Mouse (Mus musculus): ENCODE data around the gene Il18bp. TPM values are rescaled to one million over a fixed set of nuclear protein-coding genes. Genes with fewer than 3 reads are reported as not detected.

Il18bp gene
- total RNA-seq, 2 experiments from 2014 or later = 10.2 to 23.5 TPM

Other genes starting within 250 kb of the Il18bp start
- not detected in 2 replicates for gene Phox2a, start 200.4 kb downstream of the Il18bp start, total RNA-seq (2015; ENCODE audit: low replicate concordance)
- gene Phox2a, start 200.4 kb downstream of the Il18bp start, total RNA-seq (2017; ENCODE audit: low replicate concordance) = not detected in 2 replicates
- gene Inppl1, start 180.5 kb downstream of the Il18bp start, total RNA-seq (2015; ENCODE audit: low replicate concordance) = 6.1 and 18.9 TPM in 2 replicates
- gene Inppl1, start 180.5 kb downstream of the Il18bp start, total RNA-seq (2017; ENCODE audit: low replicate concordance) = 0.68 and 2.2 TPM in 2 replicates
- gene Folr2, start 161.5 kb downstream of the Il18bp start, total RNA-seq (2015; ENCODE audit: low replicate concordance) = 1.1 and 10.9 TPM in 2 replicates
- gene Folr2, start 161.5 kb downstream of the Il18bp start, total RNA-seq (2017; ENCODE audit: low replicate concordance) = 2.3 TPM in 1 of 2 replicates, not detected in the other
- 51.9 and 60.8 TPM in 2 replicates for gene Anapc15, start 155.0 kb downstream of the Il18bp start, total RNA-seq (2015; ENCODE audit: low replicate concordance)
- gene Anapc15, start 155.0 kb downstream of the Il18bp start, total RNA-seq (2017; ENCODE audit: low replicate concordance) = 34.3 and 39.8 TPM in 2 replicates
- gene Folr1, start 147.9 kb downstream of the Il18bp start, total RNA-seq (2015; ENCODE audit: low replicate concordance) = not detected in 2 replicates
- gene Folr1, start 147.9 kb downstream of the Il18bp start, total RNA-seq (2017; ENCODE audit: low replicate concordance) = not detected in 2 replicates
- 26.8 and 44.7 TPM in 2 replicates for gene Lamtor1, start 112.8 kb downstream of the Il18bp start, total RNA-seq (2015; ENCODE audit: low replicate concordance)
- 19.9 and 28.5 TPM in 2 replicates for gene Lamtor1, start 112.8 kb downstream of the Il18bp start, total RNA-seq (2017; ENCODE audit: low replicate concordance)
- gene Tomt, start 112.3 kb downstream of the Il18bp start, total RNA-seq (2015; ENCODE audit: low replicate concordance) = not detected in 2 replicates
- gene Tomt, start 112.3 kb downstream of the Il18bp start, total RNA-seq (2017; ENCODE audit: low replicate concordance) = not detected in 2 replicates
- 6.1 TPM in 1 of 2 replicates, not detected in the other for gene Lrrc51, start 84.8 kb downstream of the Il18bp start, total RNA-seq (2015; ENCODE audit: low replicate concordance)
- gene Lrrc51, start 84.8 kb downstream of the Il18bp start, total RNA-seq (2017; ENCODE audit: low replicate concordance) = 4.6 TPM in 1 of 2 replicates, not detected in the other
- 177 and 218 TPM in 2 replicates for gene Numa1, start 84.6 kb downstream of the Il18bp start, total RNA-seq (2015; ENCODE audit: low replicate concordance)
- gene Numa1, start 84.6 kb downstream of the Il18bp start, total RNA-seq (2017; ENCODE audit: low replicate concordance) = 324 and 405 TPM in 2 replicates
- 5.0 and 16.2 TPM in 2 replicates for gene Rnf121, start 46.8 kb upstream of the Il18bp start, total RNA-seq (2015; ENCODE audit: low replicate concordance)
- 7.5 and 14.1 TPM in 2 replicates for gene Rnf121, start 46.8 kb upstream of the Il18bp start, total RNA-seq (2017; ENCODE audit: low replicate concordance)
- 22.7 and 23.1 TPM in 2 replicates for gene Xndc1, start 46.8 kb upstream of the Il18bp start, total RNA-seq (2015; ENCODE audit: low replicate concordance)
- gene Xndc1, start 46.8 kb upstream of the Il18bp start, total RNA-seq (2017; ENCODE audit: low replicate concordance) = 10.2 and 22.6 TPM in 2 replicates
- gene Xntrpc, start 47.0 kb upstream of the Il18bp start, total RNA-seq (2015; ENCODE audit: low replicate concordance) = 1.3 TPM in 1 of 2 replicates, not detected in the other
- gene Xntrpc, start 47.0 kb upstream of the Il18bp start, total RNA-seq (2017; ENCODE audit: low replicate concordance) = 0.61 and 1.0 TPM in 2 replicates
- 2.5 TPM in 1 of 2 replicates, not detected in the other for gene Trpc2, start 64.4 kb upstream of the Il18bp start, total RNA-seq (2015; ENCODE audit: low replicate concordance)
- 0.83 TPM in 1 of 2 replicates, not detected in the other for gene Trpc2, start 64.4 kb upstream of the Il18bp start, total RNA-seq (2017; ENCODE audit: low replicate concordance)
- gene Art1, start 83.1 kb upstream of the Il18bp start, total RNA-seq (2015; ENCODE audit: low replicate concordance) = not detected in 2 replicates
- not detected in 2 replicates for gene Art1, start 83.1 kb upstream of the Il18bp start, total RNA-seq (2017; ENCODE audit: low replicate concordance)
- not detected in 2 replicates for gene Art5, start 90.8 kb upstream of the Il18bp start, total RNA-seq (2015; ENCODE audit: low replicate concordance)
- not detected in 2 replicates for gene Art5, start 90.8 kb upstream of the Il18bp start, total RNA-seq (2017; ENCODE audit: low replicate concordance)
- not detected in 2 replicates for gene Chrna10, start 98.1 kb upstream of the Il18bp start, total RNA-seq (2015; ENCODE audit: low replicate concordance)
- not detected in 2 replicates for gene Chrna10, start 98.1 kb upstream of the Il18bp start, total RNA-seq (2017; ENCODE audit: low replicate concordance)
- gene Nup98, start 191.5 kb upstream of the Il18bp start, total RNA-seq (2015; ENCODE audit: low replicate concordance) = 63.8 and 64.6 TPM in 2 replicates
- 53.6 and 64.2 TPM in 2 replicates for gene Nup98, start 191.5 kb upstream of the Il18bp start, total RNA-seq (2017; ENCODE audit: low replicate concordance)
- 15.1 and 31.4 TPM in 2 replicates for gene Pgap2, start 191.5 kb upstream of the Il18bp start, total RNA-seq (2015; ENCODE audit: low replicate concordance)
- 6.5 and 16.3 TPM in 2 replicates for gene Pgap2, start 191.5 kb upstream of the Il18bp start, total RNA-seq (2017; ENCODE audit: low replicate concordance)
- 125 and 176 TPM in 2 replicates for gene Rhog, start 237.4 kb upstream of the Il18bp start, total RNA-seq (2015; ENCODE audit: low replicate concordance)
- 27.1 and 35.6 TPM in 2 replicates for gene Rhog, start 237.4 kb upstream of the Il18bp start, total RNA-seq (2017; ENCODE audit: low replicate concordance)
- 28.9 and 31.7 TPM in 2 replicates for gene Stim1, start 249.1 kb upstream of the Il18bp start, total RNA-seq (2015; ENCODE audit: low replicate concordance)
- gene Stim1, start 249.1 kb upstream of the Il18bp start, total RNA-seq (2017; ENCODE audit: low replicate concordance) = 45.2 and 72.3 TPM in 2 replicates

Measured in erythroid progenitor cell, adult 5-6 weeks (primary cell).